Comparison of ENCODE assay signal across 1 mouse cellular context in the genomic region with DNA sequence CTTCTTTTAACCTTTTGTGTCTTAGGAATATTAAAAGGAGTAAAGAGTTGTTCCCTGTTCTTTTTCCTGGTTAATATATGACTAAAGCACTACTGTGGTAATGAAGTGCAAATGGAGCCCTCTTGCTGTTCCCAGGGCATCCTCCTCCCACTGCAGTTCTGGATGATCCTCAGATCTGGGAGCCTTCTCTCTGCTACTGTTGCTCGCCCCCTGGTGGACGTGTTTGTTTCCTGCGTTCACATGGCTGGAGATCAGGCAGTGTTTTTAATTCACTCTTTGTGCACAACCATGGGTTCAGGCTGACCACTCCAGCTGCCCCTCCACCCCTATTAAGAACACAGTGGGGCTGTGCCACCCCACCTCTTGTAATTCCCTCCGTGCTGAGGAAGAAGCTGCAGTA.
A peak's percentile ranks its signal among the peaks of the same experiment; 100 is the strongest.
TF ChIP-seq lines count a peak whose summit lies in the region.

No protein-coding gene starts in this region.

TF ChIP-seq in CH12.LX, 34 proteins besides CTCF, POLR2A, EP300 and RAD21:
- peak; percentile 32 for TF ChIP-seq SMC3 (IDR thresholded peaks at IDR 0.05; ENCODE audit: low read depth, low read length)
